Mouse (Mus musculus): ENCODE measurements around the gene Gcnt1.

GRCm38 (mm10) chr19:17369581-17369980 lies 3.1 kb downstream of the Gcnt1 start:
- TF ChIP-seq EP300 (IDR thresholded peaks at IDR 0.05; ENCODE audit: low read depth) (no peak), CTCF (IDR thresholded peaks at IDR 0.05; ENCODE audit: low read depth) (no peak)

Data from heart, postnatal 0 days (tissue).